Mouse (Mus musculus): ENCODE measurements around the gene Slitrk6. TPM values are rescaled to one million over a fixed set of nuclear protein-coding genes. Genes with fewer than 3 reads are reported as not detected.

Slitrk6 gene
- 1 to 10 TPM; 1.2 to 2.0 TPM for total RNA-seq (2021)

- DNase-seq: no peak
Observed at GRCm38 (mm10) chr14:110754484-110755307, at the start of gene Slitrk6. Gene Slitrk6 (minus strand): TSS chr14:110755149.

DNA sequence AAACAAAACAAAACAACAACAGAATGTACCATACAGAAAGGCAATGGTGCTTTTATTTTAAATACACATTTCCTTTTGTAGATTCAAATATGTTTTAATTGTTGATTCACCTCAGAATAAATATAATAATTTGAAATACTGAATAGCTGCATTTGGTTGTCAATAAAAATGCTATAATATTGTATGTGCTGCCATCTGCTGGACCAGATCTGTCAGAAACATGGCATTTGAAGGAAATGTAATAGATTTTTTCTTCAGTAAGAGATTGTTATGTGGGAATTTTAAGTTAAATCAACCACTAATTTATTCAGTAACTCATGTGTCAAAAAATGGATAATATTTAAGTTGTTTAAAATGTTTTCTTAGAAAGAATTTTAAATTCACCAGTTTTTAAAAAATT, 22.6 kb upstream of the Slitrk6 start:
- no peak for DNase-seq

- no peak for DNase-seq
Observed at GRCm38 (mm10) chr14:110770694-110771093, 15.7 kb upstream of the Slitrk6 start.

DNA sequence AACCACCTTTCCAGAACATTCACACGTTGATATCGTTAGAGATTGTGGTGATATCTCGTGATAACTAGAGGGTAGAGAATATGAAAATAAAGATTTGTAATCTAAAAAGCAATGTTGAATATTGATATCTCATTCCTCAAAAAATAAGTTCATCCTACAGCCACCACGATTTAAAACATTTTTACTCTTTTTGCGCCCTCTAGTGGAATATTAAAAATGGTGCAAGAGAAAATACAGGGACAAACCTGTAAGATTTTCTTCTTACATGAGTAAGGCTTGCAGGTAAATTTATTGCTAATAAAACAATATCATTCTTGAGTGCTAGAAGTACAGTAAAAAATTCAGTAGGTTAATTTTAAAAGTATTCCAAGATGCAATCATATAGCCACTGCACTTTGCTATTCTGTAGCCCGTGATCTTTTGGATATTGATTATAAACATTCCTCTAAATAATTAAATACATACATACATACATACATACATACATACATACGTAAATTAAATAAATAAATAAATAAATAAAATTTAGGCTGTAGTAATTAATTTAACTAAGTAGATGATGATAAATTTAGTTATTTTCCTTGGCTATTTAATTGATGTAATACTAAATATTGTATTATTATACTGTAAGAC, 7.8 kb upstream of the Slitrk6 start:
- DNase-seq: no peak

- DNase-seq: no peak
Observed at GRCm38 (mm10) chr14:110760909-110761308, 6.0 kb upstream of the Slitrk6 start.

DNA sequence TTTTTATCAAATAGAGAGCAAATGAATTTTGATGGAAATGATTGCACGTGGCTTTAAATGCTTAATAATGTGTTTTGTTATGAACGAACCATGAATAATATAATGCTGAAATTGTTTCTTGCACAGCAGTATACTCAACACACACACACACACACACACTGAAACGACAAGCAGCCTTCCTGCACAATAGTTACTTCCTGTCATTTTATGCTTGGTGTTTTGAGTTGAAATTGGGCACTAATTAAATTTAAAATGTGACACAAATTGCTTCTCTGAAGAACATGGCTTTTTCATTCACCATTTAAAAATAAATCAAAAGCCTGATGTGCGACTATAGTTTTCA, 330 bp upstream of the Slitrk6 start:
- DNase-seq: no peak

DNA sequence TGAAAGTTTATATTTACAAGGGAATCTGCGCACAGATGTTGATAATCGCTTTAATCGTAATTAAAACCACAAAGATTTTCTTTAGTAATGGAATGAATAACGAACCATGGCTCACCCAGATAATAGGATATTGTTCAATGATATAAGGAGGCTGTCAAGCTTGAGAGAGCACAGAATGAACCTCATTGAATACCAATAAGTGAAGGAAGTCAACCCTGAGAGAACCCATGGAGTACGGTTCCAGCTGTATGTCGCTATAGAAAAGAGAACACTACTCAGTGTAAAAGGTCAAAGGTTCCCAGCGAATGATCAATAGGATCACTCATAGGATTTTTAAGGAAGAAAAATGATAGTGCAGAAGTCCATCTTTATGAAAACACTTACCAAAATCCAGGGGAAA, 15.1 kb downstream of the Slitrk6 start:
- DNase-seq: no peak

- no peak for DNase-seq
Observed at GRCm38 (mm10) chr14:110739368-110739767, 15.6 kb downstream of the Slitrk6 start.

DNA sequence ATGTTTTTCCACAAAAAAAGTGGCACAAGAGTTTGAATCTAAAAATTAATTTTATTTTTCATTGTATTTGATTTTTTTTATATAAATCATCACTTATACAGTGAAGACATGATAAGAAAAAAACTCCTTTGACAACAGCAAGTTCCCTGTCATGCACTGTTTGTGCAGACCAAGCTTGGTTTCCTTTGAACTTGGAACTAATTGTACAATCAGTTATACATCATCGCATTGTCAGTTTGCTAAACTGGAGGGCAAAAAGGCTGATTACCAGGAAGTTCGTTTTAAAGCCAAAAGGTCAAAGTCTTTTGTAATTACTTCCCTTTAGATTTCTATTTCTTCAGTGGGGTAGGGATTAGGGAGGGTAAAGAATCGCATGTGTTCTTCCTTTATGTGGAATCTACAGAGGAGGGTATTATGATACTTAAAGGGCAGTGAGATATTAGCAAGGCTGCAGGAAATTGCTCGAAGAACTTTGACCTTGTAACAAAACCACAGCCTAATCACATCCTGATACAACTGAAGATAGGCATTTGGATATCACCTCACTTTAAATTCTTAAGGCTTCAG, 26.5 kb downstream of the Slitrk6 start:
- DNase-seq: no peak

- no peak for DNase-seq
Observed at GRCm38 (mm10) chr14:110724026-110724576, 30.8 kb downstream of the Slitrk6 start.

All from heart, postnatal 4 days (tissue).